9 mouse cellular contexts compared by ENCODE assay signal in the genomic region with DNA sequence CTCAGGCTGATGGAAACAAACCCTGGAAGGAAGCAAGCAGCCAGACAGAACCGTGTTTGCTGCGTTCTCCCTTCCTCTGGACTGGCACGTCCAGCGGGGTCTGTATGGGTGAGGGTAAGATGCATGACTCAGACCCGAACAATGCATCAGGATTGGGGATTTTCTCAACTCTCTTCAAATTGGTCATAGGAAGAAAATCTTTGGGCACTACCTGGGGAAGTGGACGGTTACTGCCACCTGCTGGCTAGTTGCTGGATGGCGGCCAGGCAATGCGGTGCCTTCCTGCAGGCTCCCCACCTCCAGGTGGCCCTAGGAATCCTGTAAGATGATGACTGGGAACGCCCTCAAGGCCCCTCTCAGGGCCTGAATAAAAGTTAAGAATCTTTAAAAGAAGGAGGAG. TPM values are rescaled to one million over a fixed set of nuclear protein-coding genes. Genes with fewer than 3 reads are reported as not detected.
DNase-seq lines count a peak whose midpoint lies in the region; ATAC-seq and TF ChIP-seq lines count a peak whose summit lies in the region.
"Had no signal": no experiment of that assay in that cellular context is flagged by ENCODE, and none has a peak within 500 bp of the region (broad histone marks: within the 10 kb centered on the region; RNA-seq: fewer than 3 reads in every experiment).

No protein-coding gene starts in this region.

- TF ChIP-seq CTCF in brain, embryonic 14.5 days (IDR thresholded peaks at IDR 0.05; ENCODE audit: borderline replicate concordance, extremely low read depth, insufficient read depth, insufficient read length) = peak; percentile 93

- peaks cover 9% of the 10 kb centered on the region for H3K27me3 ChIP-seq in forebrain, embryonic 12.5 days

- no peaks in the 10 kb centered on the region for H3K36me3 ChIP-seq in ES-E14 (ENCODE audit: control insufficient read depth, insufficient read depth, low read length, poor library complexity, severe bottlenecking)
- no peaks in the 10 kb centered on the region for H3K36me3 ChIP-seq in forebrain, embryonic 12.5 days (replicated peaks)

- no peak for TF ChIP-seq POLR2A in brain, embryonic 14.5 days (IDR thresholded peaks at IDR 0.05; ENCODE audit: borderline replicate concordance, extremely low read depth, insufficient read depth, insufficient read length, poor library complexity, severe bottlenecking)

- 6% methylated on average over 9 of the region's 9 CpGs for WGBS in forebrain, embryonic 12.5 days

- H3K4me3 ChIP-seq in ES-E14 (ENCODE audit: insufficient read depth in 1 of 2, low read depth in 1 of 2, low read length in 2 of 2, poor library complexity in 1 of 2, severe bottlenecking in 1 of 2) = no peak overlapping the region
- H3K4me3 ChIP-seq in forebrain, embryonic 12.5 days (replicated peaks) = no peak overlapping the region

- DNase-seq in ES-E14 (ENCODE audit: low read depth, low spot score) = peak; percentile 75
- peak; percentile 83 for DNase-seq in brain, embryonic 14.5 days (ENCODE audit: low read depth)
- peak; percentile 66 to 76 for DNase-seq in layer of hippocampus, postnatal 14 days (ENCODE audit: low spot score in 2 of 2)
- DNase-seq in right cerebral cortex, postnatal 36 days (ENCODE audit: low spot score in 2 of 2) = peak; percentile 50 to 68
- peak; percentile 72 to 88 for DNase-seq in urinary bladder, postnatal 4 days (ENCODE audit: low spot score in 2 of 2)

- ATAC-seq in forebrain, embryonic 12.5 days (ENCODE audit: low FRiP score) = peak; percentile 46; the same call in 1 of the 2 replicates
- ATAC-seq in hematopoietic stem cell, adult 5-6 weeks (replicated peaks in 1 of 2; ENCODE audit: insufficient read depth in 1 of 2, low FRiP score in 2 of 2, low TSS enrichment in 1 of 2, low read depth in 1 of 2, poor library complexity in 2 of 2, severe bottlenecking in 2 of 2) = peak; percentile 76 to 80
- peak; percentile 93 for ATAC-seq in megakaryocyte progenitor cell, adult 5-6 weeks (replicated peaks; ENCODE audit: poor library complexity)

- no peak overlapping the region for H3K27ac ChIP-seq in ES-E14 (ENCODE audit: insufficient read depth, low read depth, low read length, poor library complexity, severe bottlenecking)
- H3K27ac ChIP-seq in forebrain, embryonic 12.5 days = no peak overlapping the region
- H3K27ac ChIP-seq: macrophage had no signal

- H3K4me1 ChIP-seq in ES-E14 (ENCODE audit: control insufficient read depth in 2 of 2, insufficient read depth in 2 of 2, low read length in 2 of 2, poor library complexity in 1 of 2) = 0 out of 4 replicates have a peak, but pooled peaks cover 0 to under 1% of the 10 kb centered on the region in 2 experiments
- H3K4me1 ChIP-seq in forebrain, embryonic 12.5 days = 0 out of 2 replicates have a peak, but pooled peaks cover 2% of the 10 kb centered on the region

- H3K9me3 ChIP-seq in ES-E14 (ENCODE audit: control insufficient read depth, insufficient read depth, low read depth, low read length) = no peaks in the 10 kb centered on the region
- no peaks in the 10 kb centered on the region for H3K9me3 ChIP-seq in forebrain, embryonic 12.5 days

- H3K4me2 ChIP-seq in forebrain, embryonic 12.5 days = no peak overlapping the region

- no peak overlapping the region; the same call in 1 of the 2 replicates for H3K9ac ChIP-seq in ES-E14 (ENCODE audit: insufficient read depth, low read depth, low read length, poor library complexity, severe bottlenecking)
- no peak overlapping the region for H3K9ac ChIP-seq in forebrain, embryonic 12.5 days

- in situ Hi-C loops in ES-E14 (cut with MboI; ENCODE audit: low sequenced_read_pairs in 2 of 2, unreplicated experiment in 2 of 2) = no loop called here

TF ChIP-seq in ES-E14, 5 proteins besides CTCF, POLR2A, EP300 and RAD21:
- no peak for TF ChIP-seq ZNF384 (IDR thresholded peaks at IDR 0.05; ENCODE audit: low read depth, low read length)
- TF ChIP-seq ZC3H11A (IDR thresholded peaks at IDR 0.05; ENCODE audit: borderline replicate concordance, low read depth, low read length) = peak; percentile 78
- TF ChIP-seq MAFK (IDR thresholded peaks at IDR 0.05; ENCODE audit: insufficient read depth, low read depth, low read length) = no peak
TF ChIP-seq in ES-E14: peak in this region for 1.

RNA-seq across cellular contexts. Expression of gene Anxa6, which starts 6.3 kb away (rescaled TPM):
- 121 and 125 TPM in 2 replicates for total RNA-seq in ES-E14 (2012; rRNA removed)
- polyA plus RNA-seq in brain, embryonic 14.5 days (2012; rRNA removed) = 33.2 and 47.6 TPM in 2 replicates
- polyA plus RNA-seq in forebrain, embryonic 12.5 days (2016; fragmentation: Nextera tagmentation; extraction: Ambion mirVana) = 46.6 and 59.1 TPM in 2 replicates
- 62.0 and 69.8 TPM in 2 replicates for total RNA-seq in hematopoietic stem cell, adult 5-6 weeks (2017)
- 10 to 100 TPM; 90.3 to 93.8 TPM for total RNA-seq in layer of hippocampus, postnatal 14 days (2021)
- total RNA-seq in megakaryocyte progenitor cell, adult 5-6 weeks (2015) = 35.7 and 37.4 TPM in 2 replicates
- total RNA-seq in megakaryocyte progenitor cell, adult 5-6 weeks (2017) = 63.2 and 82.4 TPM in 2 replicates

RNA-seq across cellular contexts. Expression of gene Ccdc69, which starts 38.3 kb away (rescaled TPM):
- 0.16 and 0.22 TPM in 2 replicates for total RNA-seq in ES-E14 (2012; rRNA removed)
- 0.23 and 0.34 TPM in 2 replicates for polyA plus RNA-seq in brain, embryonic 14.5 days (2012; rRNA removed)
- polyA plus RNA-seq in forebrain, embryonic 12.5 days (2016; fragmentation: Nextera tagmentation; extraction: Ambion mirVana) = 0.13 and 0.42 TPM in 2 replicates
- 47.6 and 48.7 TPM in 2 replicates for total RNA-seq in hematopoietic stem cell, adult 5-6 weeks (2017)
- not detected for total RNA-seq in layer of hippocampus, postnatal 14 days (2021)
- total RNA-seq in megakaryocyte progenitor cell, adult 5-6 weeks (2015) = 23.4 and 27.3 TPM in 2 replicates
- total RNA-seq in megakaryocyte progenitor cell, adult 5-6 weeks (2017) = 19.2 and 22.9 TPM in 2 replicates

RNA-seq across cellular contexts. Expression of gene Gm2a, which starts 58.3 kb away (rescaled TPM):
- total RNA-seq in ES-E14 (2012; rRNA removed) = 11.7 and 21.0 TPM in 2 replicates
- polyA plus RNA-seq in brain, embryonic 14.5 days (2012; rRNA removed) = 7.8 and 11.5 TPM in 2 replicates
- 10.6 and 11.5 TPM in 2 replicates for polyA plus RNA-seq in forebrain, embryonic 12.5 days (2016; fragmentation: Nextera tagmentation; extraction: Ambion mirVana)
- total RNA-seq in hematopoietic stem cell, adult 5-6 weeks (2017) = 70.1 and 79.8 TPM in 2 replicates
- total RNA-seq in layer of hippocampus, postnatal 14 days (2021) = 10 to 100 TPM; 53.7 to 58.5 TPM
- total RNA-seq in megakaryocyte progenitor cell, adult 5-6 weeks (2015) = 89.0 and 92.0 TPM in 2 replicates
- total RNA-seq in megakaryocyte progenitor cell, adult 5-6 weeks (2017) = 53.6 and 54.6 TPM in 2 replicates

Comparison
In these comparisons a context has a peak if more than half of its experiments do, and no peak if none do; other contexts are left out.
1. RNA of gene Ccdc69, which starts 38.3 kb away (total RNA-seq): 47.6 to 48.7 TPM in hematopoietic stem cell, adult 5-6 weeks and 19.2 to 27.3 TPM in megakaryocyte progenitor cell, adult 5-6 weeks; 0.16 to 0.22 TPM in ES-E14 and not detected in layer of hippocampus, postnatal 14 days; every median in the first group is over 10 times any median in the second.
2. Peak in every context shown above with its lines, with median percentiles within 50 percentile points of each other: DNase-seq and ATAC-seq.